Mouse (Mus musculus) left cerebral cortex, adult 9 months (tissue): ENCODE measurements around the gene Cpvl.

ENCODE experiments used
- DNase-seq, 2 experiments: peaks; one replicate each; pipeline ENCODE4 v3.0.0; 2022; ENCODE audit warnings: low spot score in 2 of 2

Gene Cpvl

GRCm38 (mm10) chr6:53978571-53978970 lies at the start of gene Cpvl:
Gene Cpvl (minus strand): TSS chr6:53978671.
- DNase-seq = no peak

DNA sequence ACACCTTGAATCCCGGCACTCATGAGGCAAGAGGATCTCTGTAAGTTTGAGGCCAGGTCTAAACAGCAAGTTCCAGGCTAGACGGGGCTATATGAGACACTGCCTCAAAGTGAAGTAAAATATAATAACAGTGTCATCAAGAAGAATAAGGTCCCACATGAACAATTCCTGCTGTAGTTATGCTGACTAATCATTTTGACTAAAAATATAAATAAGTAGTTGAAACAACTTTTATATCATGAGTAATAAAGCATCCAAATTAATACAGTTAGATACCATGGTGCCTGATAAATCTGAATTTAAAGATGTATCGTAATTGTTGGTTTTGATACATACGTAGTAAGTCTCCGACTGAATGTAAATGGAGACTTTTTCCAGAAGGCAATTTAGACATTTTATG lies 45.4 kb upstream of the Cpvl start:
- DNase-seq = no peak

DNA sequence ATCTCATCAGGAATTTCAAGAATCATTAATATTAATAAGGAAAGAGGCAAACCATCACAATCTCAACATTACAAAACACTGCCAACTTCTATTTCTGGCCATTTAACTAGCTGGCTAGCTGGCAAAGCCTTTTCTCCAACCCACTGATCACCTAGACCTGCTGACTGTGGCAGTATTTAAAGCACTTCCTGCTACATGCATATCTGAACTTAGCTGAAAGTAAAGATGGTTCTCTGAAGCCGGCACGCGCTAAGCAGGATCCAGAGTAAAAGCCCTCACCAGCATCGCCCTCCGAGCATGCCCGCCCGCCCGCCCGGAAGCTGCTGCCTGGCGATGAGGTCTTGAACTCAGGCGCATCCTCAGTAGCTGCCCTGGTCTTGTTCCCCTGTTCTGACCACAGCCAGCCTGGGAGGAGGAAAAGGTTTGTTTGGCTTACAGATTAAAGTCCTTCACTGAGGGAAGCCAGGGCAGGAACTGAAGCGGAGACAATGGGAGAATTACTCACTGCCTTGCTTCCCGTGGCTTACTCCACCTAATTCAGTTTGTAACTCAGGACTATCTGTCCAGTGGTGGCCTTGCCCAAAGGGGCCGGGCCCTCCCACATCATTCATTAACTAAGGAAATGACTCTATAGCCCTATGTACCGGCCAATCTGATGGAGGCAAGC lies 42.8 kb upstream of the Cpvl start:
- DNase-seq = no peak

GRCm38 (mm10) chr6:54018861-54019260 lies 40.4 kb upstream of the Cpvl start:
- no peak for DNase-seq

DNA sequence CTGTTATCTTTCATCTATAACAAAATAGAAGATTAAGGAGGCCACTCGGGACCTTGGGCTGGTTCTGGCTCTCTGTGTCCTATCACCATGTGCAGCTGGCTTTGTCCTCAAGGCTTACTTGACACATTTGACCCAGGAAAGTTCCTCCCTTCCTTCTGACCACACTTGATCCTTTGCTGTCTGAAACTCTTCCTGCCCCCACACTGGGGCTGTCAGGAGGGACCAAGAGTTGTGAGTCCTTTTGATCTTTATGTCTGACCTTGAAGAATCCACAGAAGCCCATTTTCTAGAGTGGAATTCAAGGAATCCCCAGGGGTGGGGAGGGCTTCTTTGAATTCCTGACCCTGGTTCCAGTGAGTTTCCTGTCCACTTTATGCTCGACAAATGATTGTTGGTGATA lies 39.6 kb upstream of the Cpvl start:
- no peak for DNase-seq

- no peak for DNase-seq
These were observed 33.7 kb upstream of the Cpvl start for GRCm38 (mm10) chr6:54012163-54012562.

DNA sequence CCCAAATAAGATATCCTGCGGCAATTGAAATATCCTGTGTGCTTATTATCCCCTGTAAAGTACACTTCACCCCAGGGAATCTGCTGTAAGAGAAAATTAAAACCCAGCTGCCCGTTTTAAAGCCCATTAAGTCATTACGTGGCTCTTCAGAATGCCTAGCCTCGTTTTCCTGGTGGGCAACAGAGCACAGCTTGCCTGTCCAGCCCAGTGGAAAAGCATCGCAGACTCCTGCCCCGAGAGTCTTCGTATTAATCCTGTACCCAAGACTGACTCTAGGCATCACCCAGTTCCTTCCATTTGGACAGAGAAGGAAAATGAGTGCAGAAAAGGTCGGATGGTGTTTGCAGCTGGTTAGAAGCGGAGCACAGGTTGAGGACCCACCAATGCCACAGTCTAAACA lies 31.9 kb upstream of the Cpvl start:
- DNase-seq = no peak

DNA sequence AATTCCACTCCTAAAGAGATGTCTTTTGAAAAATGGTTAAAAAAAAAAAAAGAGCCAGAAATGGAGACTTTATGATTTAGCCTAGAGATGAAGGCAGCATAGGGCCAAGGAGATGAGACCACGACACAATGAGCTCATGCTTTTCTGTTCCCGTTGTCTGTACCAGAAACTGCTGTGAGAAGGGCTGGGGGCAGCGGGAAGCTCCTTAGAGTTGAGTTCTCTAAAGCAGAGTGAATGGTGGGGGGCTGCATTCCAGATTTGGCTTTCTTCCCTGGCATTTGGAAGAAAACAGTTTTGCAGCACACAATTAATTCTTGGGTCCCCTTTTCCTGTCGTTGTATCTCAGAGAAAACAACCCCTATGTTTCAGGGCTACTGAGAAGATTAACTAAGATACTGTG lies 30.8 kb upstream of the Cpvl start:
- no peak for DNase-seq

- no peak for DNase-seq
These were observed 30.1 kb upstream of the Cpvl start for GRCm38 (mm10) chr6:54008448-54009120.

DNA sequence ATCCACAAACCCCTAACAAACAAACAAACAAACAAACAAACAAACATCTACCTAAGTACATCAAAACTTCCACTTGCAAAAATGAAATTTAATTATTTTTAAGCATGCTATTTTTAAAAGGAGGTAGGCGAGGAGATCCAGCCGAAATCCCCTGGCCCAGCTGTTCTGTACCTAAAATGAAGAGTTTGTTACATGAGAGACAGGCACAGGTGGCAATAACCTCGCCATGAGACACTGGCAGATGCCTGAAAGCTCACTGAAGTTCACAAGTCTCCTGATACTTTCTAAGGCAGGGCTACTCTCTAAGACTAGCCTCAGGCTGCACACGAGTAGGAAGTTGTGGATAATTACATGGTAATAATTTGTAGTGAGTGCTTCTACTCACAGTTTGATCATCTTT lies 26.8 kb upstream of the Cpvl start:
- DNase-seq = no peak

- no peak for DNase-seq
These were observed 17.9 kb upstream of the Cpvl start for GRCm38 (mm10) chr6:53996226-53996955.

DNA sequence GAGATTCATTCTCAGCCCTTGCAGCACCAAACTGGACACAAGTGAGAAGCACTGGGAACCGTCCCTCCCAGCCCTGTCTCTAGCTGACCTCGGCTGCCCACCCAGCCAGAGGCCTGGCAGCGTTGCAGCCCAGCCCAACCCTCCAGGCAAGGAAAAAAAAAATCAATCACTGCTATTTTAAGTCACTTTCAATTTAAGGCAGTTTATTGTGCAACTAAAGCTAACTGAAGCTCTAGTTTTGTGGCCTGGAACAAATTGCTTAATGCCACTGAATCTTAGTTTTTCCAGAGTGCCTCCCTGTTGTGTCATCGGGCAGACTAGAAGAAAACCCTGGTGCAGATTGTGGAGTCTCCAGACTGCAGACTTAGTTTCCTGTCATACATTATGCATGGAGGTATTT lies 17.0 kb upstream of the Cpvl start:
- DNase-seq = no peak

DNA sequence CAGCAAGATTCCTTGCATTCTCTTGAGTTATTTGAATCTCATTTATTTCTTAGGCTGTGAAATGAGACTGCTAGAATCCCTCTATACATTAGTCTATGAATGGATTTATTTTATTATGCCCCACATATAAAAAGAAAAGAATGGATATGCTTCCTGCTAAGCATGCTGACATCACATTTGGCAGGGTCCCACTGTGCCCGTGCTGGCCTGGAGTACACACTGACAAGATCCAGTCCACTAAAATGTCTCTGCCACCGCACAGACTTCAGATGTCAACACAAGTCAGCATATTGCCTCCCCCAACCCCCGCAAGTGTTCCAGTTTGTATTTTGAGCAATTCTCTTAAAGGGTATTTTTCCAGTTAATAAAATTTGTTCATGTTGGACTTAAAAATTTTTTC lies 13.9 kb upstream of the Cpvl start:
- no peak for DNase-seq

- no peak for DNase-seq
These were observed 8.8 kb upstream of the Cpvl start for GRCm38 (mm10) chr6:53987235-53987634.

DNA sequence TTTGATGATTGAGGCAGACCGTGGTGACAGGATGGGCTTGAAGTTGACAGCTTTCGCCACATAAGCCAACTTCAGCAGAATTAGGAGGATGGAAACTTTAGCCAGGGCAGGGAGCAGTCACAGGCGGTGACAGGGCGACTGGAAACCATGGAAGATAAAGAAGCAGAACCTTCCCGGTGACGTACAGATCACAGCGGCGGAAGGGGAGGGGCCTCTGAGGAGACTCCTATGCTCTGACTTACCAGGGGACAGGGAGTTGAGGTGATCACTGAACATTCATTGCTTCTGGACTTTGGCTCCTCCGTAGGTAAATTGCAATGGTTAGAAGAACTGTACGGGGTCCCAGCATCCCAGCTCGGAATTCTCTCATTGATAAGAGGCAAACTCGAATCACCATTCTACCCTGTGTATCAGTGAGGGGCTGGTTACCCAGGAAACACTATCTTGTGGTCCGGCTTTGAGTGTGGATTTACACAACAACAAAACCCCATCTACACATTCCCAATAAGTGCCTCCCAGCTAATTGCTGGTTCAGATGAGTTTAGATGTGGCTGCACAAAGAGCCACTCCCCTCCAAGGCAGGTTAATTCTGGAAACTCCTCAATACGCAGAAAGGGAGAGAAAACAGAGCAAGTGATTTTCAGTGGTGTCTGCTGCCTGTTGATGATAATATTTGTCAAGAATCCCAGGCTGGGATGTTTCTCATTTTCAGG lies 8.0 kb upstream of the Cpvl start:
- DNase-seq = no peak

DNA sequence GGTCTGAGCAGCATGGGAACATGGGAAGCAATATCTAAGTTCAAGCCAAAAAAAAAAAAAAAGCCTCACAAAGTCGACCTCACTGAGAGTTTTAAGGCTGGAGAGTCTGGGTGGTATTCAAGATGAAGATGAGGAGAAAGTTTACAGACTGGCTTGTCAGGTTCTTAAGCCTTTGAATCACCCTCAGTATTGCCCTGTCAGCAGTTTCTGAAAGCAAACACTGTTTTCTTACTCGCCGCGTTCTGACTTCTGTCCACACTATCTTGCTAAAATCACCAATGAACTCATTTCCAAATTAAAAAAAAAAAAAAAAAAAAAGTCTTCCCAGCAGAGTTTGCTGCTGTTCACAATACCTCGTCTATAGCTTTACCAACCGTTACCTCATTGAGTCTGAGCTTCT lies 5.3 kb upstream of the Cpvl start:
- no peak for DNase-seq

DNA sequence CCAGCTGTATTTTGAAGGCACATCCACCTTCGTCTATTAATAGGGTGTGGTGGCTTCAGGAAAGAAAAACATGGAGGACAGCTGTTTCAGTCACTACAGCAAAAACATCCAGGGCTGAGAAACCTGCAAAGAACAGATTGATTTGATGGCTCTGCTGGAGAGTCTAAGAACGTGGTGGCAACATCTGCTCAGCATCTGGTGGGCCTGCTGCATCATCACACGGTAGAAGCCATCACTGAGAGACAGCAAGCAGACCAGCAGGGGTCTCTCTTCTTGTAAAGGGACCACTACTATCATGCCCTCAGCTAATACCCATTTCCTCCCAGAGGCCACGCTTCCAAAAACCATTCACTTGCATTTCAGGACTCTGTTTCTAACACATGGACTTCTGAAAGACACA lies 4.1 kb upstream of the Cpvl start:
- DNase-seq = no peak

DNA sequence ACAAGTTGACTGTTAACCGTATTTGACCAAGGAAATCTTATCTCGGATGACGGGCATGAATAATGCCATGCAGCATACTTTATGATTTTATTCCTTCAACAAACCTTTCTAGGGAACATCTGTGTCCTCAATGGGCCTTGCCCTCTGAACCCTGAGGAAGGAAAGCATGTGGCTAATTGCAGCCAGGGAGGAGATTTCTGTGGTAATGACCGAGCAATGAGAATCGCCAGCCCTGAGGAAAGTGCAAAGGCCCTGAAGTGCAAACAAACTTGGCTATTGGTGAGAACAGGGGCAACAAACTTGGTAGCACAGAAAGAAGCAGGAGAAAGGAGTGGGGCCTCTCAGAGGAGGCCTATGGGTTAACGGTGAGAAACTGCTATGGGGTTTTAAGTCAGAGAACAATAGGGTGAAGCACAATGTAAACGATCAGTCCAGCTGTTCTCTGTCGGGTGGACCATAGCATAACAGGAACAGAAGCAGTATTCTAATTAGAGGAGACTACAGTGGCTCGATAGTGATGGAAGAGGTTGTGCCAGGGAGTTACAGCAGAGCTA lies 3.7 kb upstream of the Cpvl start:
- DNase-seq = no peak

DNA sequence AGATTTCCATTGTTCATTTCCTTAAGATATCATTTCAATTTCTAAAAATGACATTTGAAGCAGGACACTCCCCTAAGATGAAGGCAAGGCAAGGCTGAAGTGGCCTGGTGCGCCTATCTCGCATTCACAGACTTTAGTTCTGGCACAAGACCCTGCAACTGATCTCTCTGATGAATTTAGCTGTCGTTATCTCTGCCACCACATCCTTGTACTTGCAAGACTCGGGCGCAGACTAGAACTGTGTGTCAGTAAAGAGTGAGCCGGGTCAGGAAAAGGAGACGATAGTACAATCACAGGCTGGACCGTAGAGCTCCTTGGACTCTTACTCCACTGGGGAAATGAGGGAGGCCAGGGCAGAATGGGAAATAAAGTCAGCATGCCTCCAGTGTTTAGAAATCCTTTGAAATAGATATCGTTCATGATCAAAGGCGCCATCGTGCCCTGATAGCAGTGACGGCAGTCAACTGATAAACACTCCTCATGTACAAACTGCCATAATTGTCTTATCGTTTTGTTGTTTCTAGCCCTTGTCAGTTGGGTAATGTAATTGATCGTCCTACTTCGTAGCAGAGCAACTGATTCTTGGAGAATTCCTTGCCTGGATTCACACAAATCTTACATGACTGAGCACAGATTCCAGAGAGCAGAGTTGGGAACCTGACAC lies 2.5 kb upstream of the Cpvl start:
- no peak for DNase-seq

DNA sequence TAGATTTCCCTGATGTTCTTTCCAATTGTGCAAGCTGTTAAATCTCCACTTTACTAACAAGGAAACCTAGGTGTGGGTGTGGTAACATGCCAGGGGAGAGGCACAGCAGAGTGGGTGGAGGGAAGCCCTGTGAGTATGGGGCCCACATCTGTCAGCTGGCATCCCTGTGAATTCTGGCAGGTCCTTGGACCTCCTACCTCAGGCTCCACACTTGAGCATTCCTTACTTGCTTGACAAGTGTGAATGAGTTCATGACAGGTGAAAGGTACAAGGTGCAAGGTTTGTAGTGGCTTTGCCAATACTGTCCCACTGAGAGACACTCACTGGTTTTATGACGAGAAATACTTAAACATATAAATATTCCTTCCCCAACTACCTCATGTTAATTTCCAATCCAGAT lies 4.4 kb downstream of the Cpvl start:
- DNase-seq = no peak

GRCm38 (mm10) chr6:53973468-53973867 lies 5.0 kb downstream of the Cpvl start:
- DNase-seq = no peak
